Mouse (Mus musculus) layer of hippocampus, adult 9-10 months (tissue): Measurements from ENCODE around the gene Gm10642.
A peak's percentile ranks its signal among the peaks of the same experiment; 100 is the strongest.

Experiments
- DNase-seq: peaks from one replicate; pipeline ENCODE4 v3.0.0; 2022; ENCODE audit warnings: low spot score

The Gm10642 gene

DNA sequence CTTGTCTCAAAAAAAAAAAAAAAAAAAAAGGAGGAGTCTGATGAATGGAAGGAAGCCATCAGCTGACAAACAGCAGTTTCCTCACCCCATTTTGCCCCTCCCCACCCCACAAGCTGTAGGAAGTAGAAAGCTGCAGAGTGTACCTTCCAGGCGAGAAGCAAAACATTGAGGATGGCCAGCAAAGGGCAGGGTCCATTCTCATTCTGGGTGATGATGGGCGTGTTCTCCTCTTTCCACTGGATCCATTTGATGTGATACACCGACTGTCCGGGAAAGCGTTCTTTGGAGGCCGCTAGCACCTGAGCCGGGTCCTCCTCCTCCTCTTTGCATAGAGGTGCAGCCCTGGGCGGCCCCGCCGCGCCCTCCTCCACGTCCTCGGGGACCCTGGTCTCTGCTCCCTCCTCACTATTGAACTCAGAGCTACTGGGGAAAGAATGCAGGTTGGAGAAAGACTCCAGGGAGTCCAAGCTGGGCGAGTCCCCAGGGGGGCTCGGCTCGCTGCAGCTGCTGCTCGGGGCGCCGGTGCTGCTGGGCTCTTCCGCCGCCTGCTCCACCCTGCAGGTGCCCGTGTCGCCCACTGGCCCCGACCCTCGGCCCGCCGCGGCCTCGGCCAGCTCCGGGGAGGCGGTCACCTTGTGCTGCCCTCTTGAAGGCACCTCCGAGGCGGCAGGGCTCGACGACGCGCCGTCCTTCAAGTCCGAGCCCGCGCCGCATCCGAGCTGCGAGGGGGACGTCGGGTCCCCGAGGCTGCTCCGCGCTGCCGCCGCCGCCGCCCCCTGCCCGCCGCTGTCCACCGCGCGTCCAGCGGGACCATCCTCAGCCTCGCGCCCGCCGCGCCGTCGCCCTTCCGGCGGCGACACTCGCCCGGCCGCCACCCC, at the start of gene Gm10642:
Gene Gm10642, plus strand, starts transcription at position 122 of the 878 bp plus-strand sequence.
- DNase-seq = no peak

DNA sequence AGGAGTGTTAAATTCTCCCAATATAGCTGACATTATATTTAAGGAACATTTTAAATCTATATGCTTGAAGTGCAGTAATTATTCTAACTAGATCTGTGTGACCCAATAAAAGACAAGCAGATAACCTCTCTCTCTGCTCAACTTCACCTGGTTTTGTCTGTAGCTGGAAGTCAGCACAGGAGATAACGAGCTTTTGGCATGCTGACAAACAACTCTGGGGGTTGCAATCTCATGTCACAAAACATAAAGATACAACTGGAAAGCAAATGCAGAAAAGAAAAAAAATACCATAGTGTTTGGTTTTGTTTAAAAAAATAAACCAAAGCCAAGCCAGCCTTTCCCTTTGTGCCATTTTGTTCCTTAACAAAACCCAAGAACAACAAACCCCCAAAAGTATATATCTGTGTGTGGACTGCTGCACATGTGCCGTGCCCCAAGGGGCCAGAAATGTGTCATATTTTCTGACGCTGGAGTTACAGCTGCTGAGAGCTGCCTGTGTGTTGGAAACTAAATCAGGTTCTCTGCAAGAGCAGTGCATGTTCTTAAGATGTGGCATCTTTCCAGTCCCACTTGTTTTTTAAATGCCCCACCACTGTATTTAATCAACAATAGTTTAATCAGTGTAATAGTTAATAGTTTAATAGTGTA, 44.9 kb upstream of the Gm10642 start:
- no peak for DNase-seq

DNA sequence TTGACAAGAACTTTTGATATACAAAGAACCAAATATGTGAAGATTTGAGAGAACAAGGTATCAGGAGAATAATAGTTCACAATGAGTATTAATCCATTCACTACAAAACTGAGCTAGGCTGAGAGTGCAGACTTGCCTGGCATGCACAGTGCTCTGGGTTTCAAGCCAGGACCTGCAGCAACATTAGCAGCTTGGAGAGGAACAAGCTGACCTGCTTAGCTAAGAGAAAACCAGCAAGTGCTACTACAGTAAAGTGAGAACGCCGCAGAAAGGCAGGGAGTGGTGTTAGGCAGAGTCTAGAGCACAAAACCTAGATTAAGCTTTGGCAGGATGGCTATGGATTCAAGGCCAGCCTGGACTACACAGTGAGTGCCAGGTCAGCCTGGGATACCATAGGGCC, 26.3 kb upstream of the Gm10642 start:
- no peak for DNase-seq

DNA sequence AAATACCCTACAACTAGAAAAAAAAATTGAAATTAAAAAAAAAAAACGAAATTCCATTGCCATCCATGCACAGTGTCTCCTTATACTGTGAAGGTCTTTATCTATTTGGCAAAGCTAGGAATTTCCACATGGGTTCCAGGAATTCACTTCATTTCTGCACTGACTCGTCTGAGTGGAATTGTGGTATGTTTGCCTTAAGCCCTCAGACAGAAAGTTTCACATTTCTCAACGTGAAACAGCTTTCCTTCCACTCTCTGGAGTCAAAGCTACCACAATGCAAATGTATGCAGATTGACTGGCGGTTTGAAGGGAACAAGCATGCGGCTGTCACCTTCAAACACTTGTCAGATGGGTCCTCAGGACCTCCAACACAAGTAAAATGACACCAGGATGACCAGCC, 24.4 kb upstream of the Gm10642 start:
- no peak for DNase-seq

DNA sequence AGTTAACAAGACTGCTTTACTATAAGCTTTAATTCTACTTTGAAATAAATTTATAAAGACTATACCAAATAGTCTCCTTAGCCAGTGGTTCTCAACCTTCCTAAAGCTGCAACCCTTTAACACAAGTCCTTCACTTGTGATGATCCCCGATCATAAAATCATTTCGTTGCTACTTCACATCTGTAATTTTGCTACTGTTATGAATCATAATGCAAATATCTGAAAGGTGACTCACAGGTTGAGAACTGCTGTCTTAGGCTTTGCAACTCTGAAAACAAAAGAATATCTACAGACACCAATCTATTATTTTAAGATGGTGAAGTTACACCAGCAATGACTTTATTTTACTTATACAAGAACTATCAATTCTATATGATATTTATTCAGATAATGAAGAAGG, 19.3 kb upstream of the Gm10642 start:
- no peak for DNase-seq

DNA sequence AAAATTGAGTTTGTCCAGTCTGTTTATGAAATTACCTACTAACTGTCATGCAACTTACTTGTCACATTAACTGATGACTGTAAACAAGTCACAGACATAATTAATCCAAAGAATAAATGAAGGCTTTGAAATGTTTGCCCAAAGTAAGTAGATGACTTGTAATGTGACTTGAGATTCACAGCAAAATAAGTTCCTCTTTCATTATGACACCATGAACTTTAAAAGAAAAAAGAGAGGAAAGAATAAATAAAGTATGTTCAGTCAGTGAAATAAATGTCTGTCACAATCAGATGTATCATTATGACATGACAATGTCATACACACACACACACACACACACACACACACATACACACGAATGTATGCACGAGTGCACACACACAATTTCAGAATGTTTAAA, 5.8 kb upstream of the Gm10642 start:
- DNase-seq = no peak

DNA sequence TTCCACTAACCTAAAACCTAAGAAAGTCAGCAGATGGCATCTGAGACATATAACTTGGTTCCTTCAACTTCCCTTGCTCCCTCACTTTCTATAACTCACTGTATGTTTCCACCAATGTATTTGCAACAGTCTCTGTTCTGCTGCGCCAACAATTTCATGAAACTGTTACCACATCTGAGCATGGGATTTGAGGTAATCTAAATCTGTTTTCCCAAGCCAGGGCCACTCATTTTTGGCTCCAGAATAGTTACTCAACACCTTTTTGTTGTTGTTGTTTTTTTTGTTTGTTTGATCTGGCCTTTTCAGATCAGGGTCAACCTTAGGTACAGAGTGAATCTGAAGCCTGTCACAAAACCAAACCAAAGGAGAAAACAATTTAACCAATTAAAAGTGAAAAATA, 5.1 kb upstream of the Gm10642 start:
- DNase-seq = no peak

DNA sequence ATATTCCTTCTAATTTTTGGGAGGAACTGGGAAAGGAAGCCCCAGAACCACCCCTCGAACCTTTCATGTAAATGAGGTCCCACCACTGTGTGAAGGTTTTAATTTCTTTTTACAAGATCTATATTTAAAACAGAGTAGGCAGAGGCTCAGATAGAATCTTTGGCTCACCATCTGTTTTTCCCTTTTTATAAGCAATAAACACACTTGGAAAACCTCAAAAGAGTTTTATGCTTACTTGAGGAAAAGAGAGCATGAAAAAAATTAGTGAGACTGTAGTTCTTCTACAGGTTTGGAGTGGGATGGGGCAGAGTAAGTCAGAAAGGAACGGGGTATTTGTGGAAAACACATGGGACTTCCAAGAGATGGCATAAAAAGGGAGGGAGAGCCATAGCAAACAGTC, 3.8 kb upstream of the Gm10642 start:
- no peak for DNase-seq

DNA sequence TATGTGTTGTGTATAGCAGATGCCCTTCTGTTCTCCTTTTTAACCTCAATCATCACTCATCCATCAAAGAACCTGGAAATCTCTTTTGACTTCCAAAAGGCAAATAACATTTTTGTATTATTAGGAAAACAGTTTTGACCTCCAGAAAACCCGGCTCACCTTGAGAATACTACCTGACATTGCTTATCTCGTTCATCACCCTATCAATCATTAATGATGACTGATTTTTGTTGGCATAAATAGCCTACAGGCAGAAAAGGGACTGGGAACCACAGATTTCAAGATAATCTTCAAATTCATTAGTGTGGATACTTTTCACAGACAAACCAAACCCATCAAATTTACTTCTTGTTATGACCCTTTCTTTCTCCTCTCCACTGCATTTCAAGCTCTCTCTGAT, 2.2 kb upstream of the Gm10642 start:
- no peak for DNase-seq

DNA sequence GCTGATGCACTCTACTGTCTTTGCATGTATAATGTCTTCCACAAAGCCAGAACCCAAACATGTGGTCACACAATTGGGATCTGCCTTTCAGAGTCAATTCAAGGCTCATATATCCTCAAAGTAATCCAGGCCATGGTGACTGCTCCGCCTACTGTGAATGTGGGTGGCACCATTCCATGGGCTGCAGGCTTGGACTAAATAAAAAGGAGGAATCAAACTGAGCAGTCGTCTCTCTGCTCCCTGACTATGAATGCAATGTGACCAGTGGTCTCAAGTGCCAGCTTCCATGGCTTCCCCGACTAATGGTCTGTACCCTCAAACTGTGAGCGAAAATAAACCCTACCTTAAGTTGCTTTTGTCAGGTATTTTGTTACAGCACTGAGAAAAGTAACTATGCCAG, 1.6 kb upstream of the Gm10642 start:
- DNase-seq = no peak

DNA sequence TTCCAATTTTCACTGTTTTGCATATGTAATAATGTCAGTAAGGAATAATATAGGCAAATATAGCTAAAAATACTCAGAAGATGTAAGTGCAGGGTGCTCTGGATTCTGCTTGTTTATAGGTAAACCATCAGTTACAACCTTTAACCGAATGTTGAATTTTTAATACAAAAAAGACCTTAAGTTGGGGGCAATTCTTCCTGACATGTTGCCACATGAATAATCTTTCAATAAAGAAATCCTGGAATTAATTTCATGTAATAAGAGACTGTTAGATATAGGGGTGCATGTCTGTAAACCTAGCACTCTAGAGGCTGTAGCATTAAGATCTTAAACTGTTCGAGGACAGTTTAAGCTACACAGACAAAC, 304 bp upstream of the Gm10642 start:
- DNase-seq = no peak

DNA sequence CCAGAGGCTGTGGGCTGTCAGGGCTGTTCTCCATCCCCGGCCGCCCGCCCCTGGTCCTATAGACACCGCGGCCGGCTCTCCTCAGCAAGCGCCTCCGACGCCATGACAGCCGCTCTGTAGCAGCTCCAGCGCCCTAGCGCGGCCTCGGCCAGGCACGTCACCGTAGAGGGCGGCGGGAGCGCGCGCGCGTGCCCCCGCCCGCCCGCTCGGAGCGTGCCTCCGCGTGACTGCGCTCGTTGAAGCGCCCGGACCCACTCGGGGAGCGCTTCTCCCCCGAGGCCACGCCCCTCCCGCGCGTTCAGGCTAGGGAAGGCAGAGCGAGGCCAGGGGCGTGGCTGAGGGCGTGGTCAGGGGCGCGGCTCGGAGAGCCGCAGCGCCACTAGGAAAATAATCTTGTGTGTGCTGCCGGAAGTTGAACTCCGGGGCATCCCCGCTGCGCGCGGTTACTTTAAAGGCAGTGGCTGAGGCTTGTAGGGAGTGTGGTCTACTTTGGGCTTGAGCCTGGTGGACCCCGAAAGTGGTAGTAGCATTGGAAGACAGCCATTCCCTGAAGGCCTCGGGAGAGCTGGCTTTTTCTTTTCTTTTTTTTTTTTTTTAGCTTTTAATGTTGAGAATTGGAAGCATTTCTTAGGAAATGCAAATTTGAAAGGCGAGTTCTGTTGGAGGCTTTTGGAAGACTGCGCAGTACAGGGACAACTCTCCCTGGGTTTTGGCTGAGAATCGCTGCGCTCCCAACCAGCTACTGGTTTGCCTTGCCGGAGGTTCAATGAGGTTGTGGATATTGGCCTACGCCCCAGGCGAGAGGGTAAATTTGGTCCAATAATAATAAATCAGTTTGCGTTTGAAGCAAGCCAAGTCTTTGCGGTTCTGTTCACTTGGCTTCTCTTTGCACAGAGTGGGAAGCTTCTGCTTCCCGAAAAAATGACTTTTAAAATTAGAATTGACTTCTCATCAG, 1.2 kb downstream of the Gm10642 start, which contains the start of gene Mindy2:
Gene Mindy2, minus strand, starts transcription at position 162 of the 955 bp plus-strand sequence.
- peak; percentile 78 for DNase-seq

DNA sequence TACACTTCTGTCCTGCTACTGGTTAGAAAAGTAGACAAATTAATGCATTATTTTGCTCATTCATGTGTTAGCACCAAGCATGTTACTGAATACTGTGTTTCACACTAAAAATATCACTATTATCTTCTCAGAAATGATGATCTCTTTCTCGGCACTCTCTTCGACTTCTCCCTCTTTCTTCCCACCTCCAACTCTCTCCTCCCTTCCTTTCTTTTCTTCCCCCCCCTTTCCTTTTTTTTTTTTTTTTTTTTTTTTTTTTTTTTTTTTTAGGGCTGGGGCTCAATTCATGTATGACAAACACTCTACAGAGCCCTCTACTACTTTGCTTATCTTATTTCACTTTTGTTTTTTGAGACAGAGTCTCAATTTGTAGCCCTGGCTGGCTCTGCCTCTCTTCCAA, 2.2 kb downstream of the Gm10642 start:
- no peak for DNase-seq

DNA sequence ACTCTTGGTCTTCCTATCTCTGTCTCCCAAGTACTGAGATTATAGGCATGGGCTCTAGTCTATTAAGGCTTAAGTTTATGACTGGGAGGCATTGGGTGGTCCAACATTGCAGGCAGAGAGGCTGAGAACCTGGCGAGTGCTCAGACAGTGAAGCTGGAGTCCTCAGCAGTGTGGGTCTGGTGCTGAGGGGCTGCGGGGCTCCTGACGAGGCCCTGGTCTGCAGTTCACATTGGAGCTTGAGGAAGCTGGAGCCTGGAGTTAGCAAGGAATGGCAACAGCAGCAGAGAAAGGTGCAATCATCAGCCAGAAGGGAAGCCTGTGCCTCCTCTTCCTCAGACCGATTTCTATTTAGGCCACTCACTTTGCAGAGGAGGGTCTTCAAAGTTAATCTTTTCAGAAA, 8.8 kb downstream of the Gm10642 start:
- DNase-seq = no peak

DNA sequence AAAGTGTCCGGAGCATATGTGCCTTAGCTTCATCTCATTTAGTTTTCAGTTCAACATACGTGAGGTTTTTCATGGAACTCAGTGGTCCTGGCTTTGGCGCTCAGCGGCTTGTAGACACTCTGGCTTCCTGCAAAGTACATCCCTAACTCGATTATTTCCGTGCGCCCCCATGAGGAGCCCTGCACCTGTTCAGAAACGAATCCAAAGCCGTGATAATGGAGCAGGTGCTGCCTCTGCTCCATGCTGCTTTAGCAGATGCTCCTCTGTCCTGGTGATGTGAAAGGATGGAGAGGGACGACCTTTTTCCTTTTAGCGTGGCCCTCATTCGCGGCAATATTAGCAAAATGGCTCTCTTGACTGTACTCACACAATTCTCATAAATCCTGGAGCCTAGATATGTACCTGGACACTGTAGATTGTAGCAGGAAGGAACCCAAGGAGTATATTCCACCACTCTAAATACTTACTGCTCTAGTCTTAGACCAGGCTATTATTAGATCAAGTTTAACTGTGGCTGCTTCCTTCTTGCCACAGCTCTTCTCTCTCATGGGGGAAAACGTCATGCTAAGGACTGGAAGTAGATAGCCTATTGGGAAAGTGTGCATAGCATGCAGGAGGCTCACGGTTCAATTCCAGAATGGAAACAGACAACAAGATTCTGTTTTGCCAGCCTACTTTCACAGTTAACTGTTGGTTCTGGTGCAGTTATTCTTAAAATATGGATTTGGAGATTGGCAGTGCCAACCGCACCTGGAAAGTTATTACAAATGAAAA, 9.5 kb downstream of the Gm10642 start:
- DNase-seq = no peak

DNA sequence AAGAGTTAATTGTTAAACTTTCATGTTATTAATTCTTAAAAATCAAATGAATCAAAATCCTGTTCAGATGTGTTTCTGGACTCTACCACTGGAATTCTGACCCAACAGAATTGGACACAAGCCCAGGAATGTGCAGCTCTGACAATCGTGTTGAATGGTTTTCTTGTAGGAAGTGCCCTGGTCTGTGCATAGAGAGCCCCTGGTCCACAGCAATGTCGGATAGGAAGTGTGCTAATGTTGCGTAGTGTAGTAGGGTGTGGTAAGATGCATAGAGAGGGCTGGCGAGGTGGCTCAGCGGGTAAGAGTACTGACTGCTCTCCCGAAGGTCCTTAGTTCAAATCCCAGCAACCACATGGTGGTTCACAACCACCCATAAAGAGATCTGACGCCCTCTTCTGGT, 10.8 kb downstream of the Gm10642 start:
- no peak for DNase-seq

DNA sequence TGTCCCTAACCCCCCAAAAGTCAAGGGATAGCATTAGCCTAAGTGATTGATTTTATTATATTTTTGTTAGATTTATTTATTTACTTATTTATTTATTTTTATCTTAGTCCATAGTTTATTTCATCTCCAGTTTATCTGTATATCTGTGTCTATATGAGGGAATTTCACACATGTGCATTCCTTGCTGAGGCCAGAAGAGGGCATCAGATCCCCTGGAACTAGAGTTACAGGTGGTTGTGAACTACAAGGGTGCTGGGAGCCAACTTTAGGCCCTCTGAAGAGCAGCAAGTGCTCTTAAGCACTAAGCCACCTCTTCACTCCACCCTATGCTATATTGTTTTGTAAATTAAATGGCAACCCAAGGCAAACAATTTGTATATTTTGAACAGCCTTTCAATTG, 12.0 kb downstream of the Gm10642 start:
- DNase-seq = no peak

DNA sequence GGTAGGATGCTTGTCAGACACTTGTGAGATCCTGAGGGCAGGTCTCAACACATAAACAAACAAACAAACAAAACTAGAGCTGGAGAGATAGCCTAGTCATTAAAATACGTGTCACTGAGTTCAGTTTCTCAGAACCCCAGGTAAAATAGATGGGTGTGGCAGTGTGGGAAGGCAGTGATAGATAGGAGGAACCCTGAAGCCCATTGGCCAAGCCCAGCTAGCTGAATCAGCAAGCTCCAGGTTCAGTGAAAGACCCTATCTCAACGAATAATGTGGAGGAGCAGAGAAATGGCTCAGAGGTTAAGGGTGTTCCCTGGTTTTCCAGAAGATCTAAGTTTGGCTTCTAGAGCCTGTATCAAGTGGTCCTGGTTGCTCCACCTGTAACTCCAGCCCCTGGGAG, 13.1 kb downstream of the Gm10642 start:
- DNase-seq = no peak

DNA sequence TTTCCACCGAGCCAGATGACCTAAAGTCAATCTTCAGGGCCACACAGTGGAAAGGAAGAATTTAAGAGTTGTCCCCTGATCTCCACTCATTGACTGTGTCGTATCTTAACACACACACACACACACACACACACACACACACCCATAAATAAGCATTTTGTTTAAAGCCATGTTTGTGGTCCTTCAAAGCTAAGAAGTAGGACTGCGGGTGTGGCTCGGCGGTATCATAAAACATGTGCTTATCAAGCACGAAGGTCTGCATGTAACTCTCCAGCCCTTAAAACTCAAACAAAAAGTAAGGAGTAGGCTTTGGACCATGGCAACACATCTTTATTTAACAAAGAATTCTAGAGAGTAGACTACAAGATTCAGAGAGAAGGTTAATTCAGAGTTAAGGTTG, 14.3 kb downstream of the Gm10642 start:
- DNase-seq = no peak

DNA sequence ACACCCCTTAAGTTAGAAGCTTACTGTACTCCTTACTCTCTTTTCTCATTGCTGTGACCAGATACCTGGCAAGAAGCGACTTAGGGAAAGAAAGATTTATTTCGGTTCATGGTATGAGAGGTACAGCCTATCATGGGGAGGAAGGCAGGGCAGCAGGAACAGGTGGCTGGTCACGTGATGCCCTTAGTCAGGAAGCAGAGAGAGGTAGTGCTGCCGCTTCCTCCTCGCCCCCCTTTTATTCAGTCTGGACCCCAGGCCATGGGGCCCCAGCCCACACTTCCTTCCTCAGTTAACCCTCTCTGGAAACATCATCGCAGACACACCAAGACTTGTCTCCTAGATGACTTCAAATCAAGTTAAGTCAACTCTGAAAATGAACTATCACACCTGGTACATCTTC, 15.2 kb downstream of the Gm10642 start:
- DNase-seq = no peak

DNA sequence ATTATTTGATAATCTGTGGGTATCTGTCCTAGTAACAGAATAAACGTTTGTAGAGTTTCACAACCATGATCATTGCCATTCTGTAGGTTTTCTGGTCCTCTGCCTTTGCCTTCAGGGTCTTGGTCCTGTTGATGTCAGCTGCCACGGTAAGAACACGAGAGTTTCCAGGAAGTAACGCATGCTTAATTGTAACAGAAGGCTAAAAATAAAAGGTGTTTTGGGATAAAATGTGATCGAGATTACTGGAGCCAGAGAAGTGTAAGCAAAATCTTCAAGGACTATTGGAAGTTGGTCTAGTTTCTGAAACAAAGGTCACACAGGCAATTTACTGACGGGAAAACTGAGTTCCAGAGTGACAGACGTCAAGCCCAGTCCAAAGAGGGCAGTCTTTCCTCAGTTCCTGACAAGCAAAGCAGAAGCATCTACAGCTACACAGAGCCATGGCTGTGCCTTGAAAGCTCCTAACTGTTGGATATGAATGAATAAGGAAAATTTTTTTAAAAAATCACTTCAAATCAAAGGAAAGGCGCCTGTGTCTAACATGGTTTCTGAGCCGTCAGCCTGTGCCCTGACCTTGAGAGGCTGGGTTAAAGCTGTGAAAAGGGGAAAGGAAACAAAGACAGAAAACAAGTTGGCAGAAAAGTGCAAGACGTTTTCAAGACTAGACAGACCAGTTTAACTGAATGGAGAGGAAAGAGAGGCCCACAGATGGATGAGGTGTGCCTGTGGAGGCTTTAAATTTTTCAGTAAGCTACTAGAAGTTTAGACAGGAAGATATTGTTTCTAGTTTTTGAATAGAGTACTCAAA, 15.9 kb downstream of the Gm10642 start:
- no peak for DNase-seq
